Mouse (Mus musculus): ENCODE data around the gene Gnaz.

- no peak for TF ChIP-seq CTCF (IDR thresholded peaks at IDR 0.05; ENCODE audit: control insufficient read depth, insufficient read depth, insufficient read length)
- TF ChIP-seq MYOD1 (IDR thresholded peaks at IDR 0.05; ENCODE audit: control insufficient read depth, insufficient read length, low read depth), result no peak
Measured at GRCm38 (mm10) chr10:75060217-75060842, 93.4 kb downstream of the Gnaz start, which contains the start of gene Bcr.
